In the genomic region with DNA sequence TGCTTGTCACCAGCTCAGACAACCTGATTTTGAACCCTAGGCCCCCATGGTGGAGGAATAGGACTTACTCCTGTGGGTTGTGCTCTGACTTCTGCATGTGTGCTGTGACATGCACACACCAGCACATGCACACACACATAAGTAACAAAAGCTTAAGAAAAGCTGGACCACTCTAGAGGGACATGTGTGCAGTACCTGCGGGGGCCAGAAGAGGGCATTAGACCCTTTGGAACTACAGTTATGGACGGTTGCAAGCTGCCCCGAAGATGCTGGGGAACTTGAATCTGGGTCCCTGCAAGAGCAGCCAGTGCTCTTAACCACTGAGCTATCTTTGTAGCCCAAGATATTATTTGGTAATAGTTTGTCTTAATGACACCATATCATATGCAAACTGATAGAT, we compare ENCODE assay signal across 9 mouse cellular contexts. TPM values are rescaled to one million over a fixed set of nuclear protein-coding genes. Genes with fewer than 3 reads are reported as not detected.
DNase-seq lines count a peak whose midpoint lies in the region; ATAC-seq and TF ChIP-seq lines count a peak whose summit lies in the region.
"Had no signal": no experiment of that assay in that cellular context is flagged by ENCODE, and none has a peak within 500 bp of the region (broad histone marks: within the 10 kb centered on the region; RNA-seq: fewer than 3 reads in every experiment).

No protein-coding gene starts in this region.

- TF ChIP-seq CTCF in midbrain, postnatal 0 days (IDR thresholded peaks at IDR 0.05): peak; percentile 54
- TF ChIP-seq CTCF in stomach, postnatal 0 days (IDR thresholded peaks at IDR 0.05; ENCODE audit: low read depth): peak; percentile 68

- no peak for ATAC-seq in midbrain, postnatal 0 days (ENCODE audit: low FRiP score)
- ATAC-seq in midbrain, embryonic 14.5 days (ENCODE audit: low FRiP score, low TSS enrichment): no peak
- no peak for ATAC-seq in stomach, postnatal 0 days (ENCODE audit: low FRiP score, low TSS enrichment)
- ATAC-seq in midbrain, embryonic 13.5 days: no peak

- no peaks in the 10 kb centered on the region for H3K4me1 ChIP-seq in midbrain, postnatal 0 days (ENCODE audit: insufficient read depth, low read length)
- no peaks in the 10 kb centered on the region for H3K4me1 ChIP-seq in midbrain, embryonic 14.5 days (ENCODE audit: control insufficient read depth, insufficient read depth, low read length)
- no peaks in the 10 kb centered on the region for H3K4me1 ChIP-seq in stomach, postnatal 0 days (replicated peaks; ENCODE audit: control insufficient read depth, insufficient read depth)
- no peaks in the 10 kb centered on the region for H3K4me1 ChIP-seq in midbrain, embryonic 13.5 days (replicated peaks)

- H3K9ac ChIP-seq in midbrain, postnatal 0 days (replicated peaks; ENCODE audit: low read length, poor library complexity, severe bottlenecking): no peak overlapping the region
- H3K9ac ChIP-seq in midbrain, embryonic 14.5 days (replicated peaks; ENCODE audit: low read length): no peak overlapping the region
- H3K9ac ChIP-seq in stomach, postnatal 0 days (ENCODE audit: low read length): no peak overlapping the region
- no peak overlapping the region for H3K9ac ChIP-seq in midbrain, embryonic 13.5 days (replicated peaks)

- H3K4me2 ChIP-seq in midbrain, postnatal 0 days (ENCODE audit: low read depth, low read length, poor library complexity, severe bottlenecking): no peak overlapping the region
- H3K4me2 ChIP-seq in midbrain, embryonic 14.5 days (ENCODE audit: low read length): no peak overlapping the region
- H3K4me2 ChIP-seq in stomach, postnatal 0 days (replicated peaks; ENCODE audit: low read depth): no peak overlapping the region
- H3K4me2 ChIP-seq in midbrain, embryonic 13.5 days (replicated peaks): no peak overlapping the region

- peak; percentile 34 to 66 for DNase-seq in adrenal gland, adult (ENCODE audit: inconsistent age in 2 of 2, low spot score in 1 of 2)
- DNase-seq in adrenal gland, adult 2 months: no peak
- no peak for DNase-seq in midbrain, postnatal 0 days (ENCODE audit: low spot score)
- no peak for DNase-seq in midbrain, embryonic 14.5 days
- peak; percentile 77 for DNase-seq in liver
- DNase-seq in stomach, postnatal 0 days (ENCODE audit: low spot score): peak; percentile 37
- DNase-seq in urinary bladder, postnatal 10 days (ENCODE audit: low spot score): no peak

- no peak for TF ChIP-seq EP300 in stomach, postnatal 0 days (optimal IDR thresholded peaks at IDR 0.05)

- H3K9me3 ChIP-seq in midbrain, postnatal 0 days (ENCODE audit: low read length): no peaks in the 10 kb centered on the region
- H3K9me3 ChIP-seq in midbrain, embryonic 14.5 days (ENCODE audit: control insufficient read depth, low read length): no peaks in the 10 kb centered on the region
- H3K9me3 ChIP-seq in stomach, postnatal 0 days (ENCODE audit: control insufficient read depth, low read length): no peaks in the 10 kb centered on the region
- H3K9me3 ChIP-seq in midbrain, embryonic 13.5 days: no peaks in the 10 kb centered on the region

- H3K4me3 ChIP-seq in midbrain, postnatal 0 days (ENCODE audit: low read depth, low read length): no peak overlapping the region
- no peak overlapping the region for H3K4me3 ChIP-seq in midbrain, embryonic 14.5 days (replicated peaks; ENCODE audit: low read depth, low read length)
- H3K4me3 ChIP-seq in stomach, postnatal 0 days (ENCODE audit: low read depth, low read length): no peak overlapping the region
- H3K4me3 ChIP-seq in midbrain, embryonic 13.5 days (replicated peaks): no peak overlapping the region

- no peak overlapping the region for H3K27ac ChIP-seq in midbrain, postnatal 0 days (ENCODE audit: low read depth, low read length)
- H3K27ac ChIP-seq in midbrain, embryonic 14.5 days (replicated peaks; ENCODE audit: low read depth, low read length): no peak overlapping the region
- H3K27ac ChIP-seq in stomach, postnatal 0 days (replicated peaks): no peak overlapping the region
- no peak overlapping the region for H3K27ac ChIP-seq in midbrain, embryonic 13.5 days

- WGBS in midbrain, postnatal 0 days: 58% methylated on average over 3 of the region's 3 CpGs
- WGBS in midbrain, embryonic 14.5 days: 71% methylated on average over 3 of the region's 3 CpGs
- WGBS in stomach, postnatal 0 days: 54% methylated on average over 3 of the region's 3 CpGs
- 56% methylated on average over 3 of the region's 3 CpGs for WGBS in midbrain, embryonic 13.5 days

- H3K27me3 ChIP-seq in midbrain, postnatal 0 days (ENCODE audit: insufficient read depth, low read length): no peaks in the 10 kb centered on the region
- no peaks in the 10 kb centered on the region for H3K27me3 ChIP-seq in midbrain, embryonic 14.5 days (ENCODE audit: control insufficient read depth, insufficient read depth, low read length)
- no peaks in the 10 kb centered on the region for H3K27me3 ChIP-seq in stomach, postnatal 0 days (ENCODE audit: control insufficient read depth, insufficient read depth, low read length)
- no peaks in the 10 kb centered on the region for H3K27me3 ChIP-seq in midbrain, embryonic 13.5 days

- H3K36me3 ChIP-seq in midbrain, postnatal 0 days (ENCODE audit: insufficient read depth, low read length): no peaks in the 10 kb centered on the region
- no peaks in the 10 kb centered on the region for H3K36me3 ChIP-seq in midbrain, embryonic 14.5 days (ENCODE audit: control insufficient read depth, insufficient read depth, low read length)
- H3K36me3 ChIP-seq in stomach, postnatal 0 days (ENCODE audit: control insufficient read depth, insufficient read depth, low read length): no peaks in the 10 kb centered on the region
- H3K36me3 ChIP-seq in midbrain, embryonic 13.5 days: no peaks in the 10 kb centered on the region

RNA-seq across cellular contexts. Expression of a gene that starts 46.2 kb away (rescaled TPM):
- total RNA-seq in adrenal gland, adult 2 months (2021): not detected
- polyA plus RNA-seq in adrenal gland, adult 2 months (2012; rRNA removed): not detected in 2 replicates
- not detected in 2 replicates for total RNA-seq in midbrain, postnatal 0 days (2014; rRNA removed)
- polyA plus RNA-seq in midbrain, postnatal 0 days (2015; fragmentation: Nextera tagmentation; extraction: Ambion mirVana): not detected in 2 replicates
- polyA plus RNA-seq in midbrain, embryonic 14.5 days (2014; fragmentation: Nextera tagmentation; extraction: Ambion mirVana): not detected in 2 replicates
- polyA plus RNA-seq in stomach, postnatal 0 days (2015; fragmentation: Nextera tagmentation; extraction: Ambion mirVana): not detected in 2 replicates
- polyA plus RNA-seq in midbrain, embryonic 13.5 days (2015; fragmentation: Nextera tagmentation; extraction: Ambion mirVana): 0.07 TPM in 1 of 2 replicates, not detected in the other
- polyA plus RNA-seq: heart, embryonic 14.5 days had no signal

Comparison
In these comparisons a context has a peak if more than half of its experiments do, and no peak if none do; other contexts are left out.
1. DNase-seq: peak in adrenal gland, adult (2 of 2), liver (single experiment) and stomach, postnatal 0 days (single experiment); none in adrenal gland, adult 2 months (single experiment), midbrain, postnatal 0 days (single experiment), midbrain, embryonic 14.5 days (single experiment) and urinary bladder, postnatal 10 days (single experiment).